Mouse (Mus musculus) gastrocnemius, adult 18-20 months (tissue): ENCODE results near the gene Tctn1. TPM values are rescaled to one million over a fixed set of nuclear protein-coding genes. Genes with fewer than 3 reads are reported as not detected.
A peak's percentile ranks its signal among the peaks of the same experiment; 100 is the strongest.

Experiments used
- DNase-seq: peaks from one replicate; pipeline ENCODE4 v3.0.0; 2021; ENCODE audit warnings: low spot score
- total RNA-seq, 2 experiments: library from RNA; stranded (reverse); gene quantifications; 2 replicates each; pipeline ENCODE4 v1.2.3; 2021

Tctn1 gene
- total RNA-seq, 2 experiments from 2014 or later, result 1.3 to 2.0 TPM

DNA sequence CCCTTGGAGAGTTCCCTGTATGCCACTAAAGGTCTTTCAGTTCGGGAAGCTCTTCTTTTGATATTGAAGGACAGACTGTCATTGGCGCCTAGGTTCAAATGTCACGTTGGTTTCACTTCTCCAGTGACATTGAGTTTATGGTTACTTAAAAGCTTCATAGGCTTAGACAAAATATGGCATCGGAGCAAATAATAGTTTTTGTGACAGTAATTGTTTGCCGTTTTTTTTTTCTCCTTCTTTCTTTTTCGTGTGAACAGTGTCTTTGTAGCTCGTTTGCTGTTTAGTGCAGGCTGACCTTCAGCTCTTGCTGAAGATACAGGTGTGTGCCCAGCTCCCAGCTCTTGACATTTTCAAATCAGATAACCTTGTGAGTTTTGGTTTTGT, 21.5 kb upstream of the Tctn1 start:
- DNase-seq, result peak; percentile 32

DNA sequence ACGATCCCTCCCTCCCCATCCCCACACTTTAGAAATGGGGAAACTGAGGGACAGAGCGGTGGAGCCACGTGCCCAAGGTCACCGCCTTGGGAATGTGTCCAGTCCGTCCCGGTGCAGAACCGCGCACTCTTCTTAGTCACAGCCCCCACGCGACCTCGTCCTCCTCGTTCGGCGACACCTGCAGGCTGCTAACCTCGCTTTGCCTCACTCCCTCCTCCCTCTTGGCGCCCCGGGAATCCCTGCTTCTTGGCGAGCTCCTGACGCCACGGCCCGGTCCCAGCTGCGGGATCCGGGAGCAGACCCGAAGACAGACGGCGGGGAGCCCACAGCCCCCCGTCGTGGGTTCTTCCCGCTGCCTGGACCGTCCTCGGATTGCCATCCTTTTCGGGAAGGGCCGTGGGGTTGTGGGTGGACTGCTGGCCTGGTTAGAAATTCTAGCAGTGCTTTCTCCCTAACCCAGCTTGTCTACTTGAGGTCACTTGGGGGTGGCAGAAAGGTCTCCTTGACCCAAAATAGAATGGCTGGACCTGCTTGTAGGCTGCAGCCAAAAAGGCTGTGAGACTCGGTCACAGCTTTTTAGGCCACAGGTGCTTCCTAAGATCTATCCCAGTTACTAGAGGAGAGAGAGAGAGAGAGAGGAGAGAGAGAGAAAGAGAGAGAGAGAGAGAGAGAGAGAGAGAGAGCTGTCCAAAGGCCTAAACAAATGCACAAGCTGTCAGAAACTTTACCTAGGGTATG, 20.9 kb upstream of the Tctn1 start:
- DNase-seq, result peak; percentile 69

DNA sequence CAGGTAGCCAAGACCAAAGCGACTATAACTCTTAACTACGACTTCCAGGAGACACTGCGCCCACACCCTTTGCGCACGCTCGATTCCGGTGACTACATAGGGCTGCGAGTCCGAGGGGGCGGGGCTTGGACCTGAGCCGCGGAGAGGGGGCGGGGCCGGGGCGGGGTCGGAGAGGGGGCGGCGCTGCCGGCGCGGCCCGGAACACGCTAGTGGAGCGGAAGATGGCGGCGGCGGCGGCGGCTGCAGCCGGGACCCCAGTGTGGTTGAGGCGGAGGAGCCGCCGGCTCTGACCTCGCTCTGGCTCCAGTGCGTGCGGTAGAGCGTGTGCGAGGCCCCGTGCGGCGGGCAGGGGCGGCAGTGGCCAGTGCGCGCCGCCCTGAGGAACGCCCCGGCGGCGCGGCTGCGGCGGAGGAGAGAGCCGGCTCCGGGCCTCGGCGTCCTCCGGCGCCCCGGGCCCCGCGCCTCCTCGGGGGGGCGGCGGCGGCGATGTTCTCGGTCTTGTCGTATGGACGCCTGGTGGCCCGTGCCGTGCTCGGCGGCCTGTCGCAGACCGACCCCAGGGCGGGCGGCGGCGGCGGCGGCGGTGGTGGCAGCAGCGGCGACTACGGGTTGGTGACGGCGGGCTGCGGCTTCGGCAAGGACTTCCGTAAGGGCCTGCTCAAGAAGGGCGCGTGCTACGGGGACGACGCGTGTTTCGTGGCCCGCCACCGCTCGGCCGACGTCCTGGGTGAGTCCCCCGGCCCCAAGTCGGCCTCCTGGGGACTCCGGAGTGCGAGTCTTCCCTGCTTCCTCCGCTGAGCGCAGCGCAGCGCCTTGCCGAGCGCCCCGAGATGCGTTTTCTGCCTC, 20.1 kb upstream of the Tctn1 start, which contains the start of gene Pptc7:
Gene Pptc7, plus strand, starts transcription at position 183 of the 846 bp plus-strand sequence.
- DNase-seq, result peak; percentile 88

DNA sequence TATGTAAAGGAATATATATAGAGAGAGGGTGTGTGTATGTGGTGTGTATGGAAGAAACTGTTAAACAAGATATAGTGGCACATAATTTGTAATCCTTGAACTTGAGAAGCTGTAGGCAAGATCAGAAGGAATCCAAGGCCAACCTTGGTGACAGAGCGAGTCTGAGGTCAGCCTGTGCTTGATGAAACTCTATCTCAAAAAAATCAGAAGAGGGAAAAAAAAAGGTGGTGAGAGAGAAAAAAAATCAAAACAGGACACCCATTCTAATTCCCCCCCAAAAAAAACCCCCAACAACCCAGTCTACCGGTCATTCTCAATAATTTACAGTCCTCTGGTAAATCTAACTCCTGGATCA, 19.5 kb upstream of the Tctn1 start:
- DNase-seq, result no peak

DNA sequence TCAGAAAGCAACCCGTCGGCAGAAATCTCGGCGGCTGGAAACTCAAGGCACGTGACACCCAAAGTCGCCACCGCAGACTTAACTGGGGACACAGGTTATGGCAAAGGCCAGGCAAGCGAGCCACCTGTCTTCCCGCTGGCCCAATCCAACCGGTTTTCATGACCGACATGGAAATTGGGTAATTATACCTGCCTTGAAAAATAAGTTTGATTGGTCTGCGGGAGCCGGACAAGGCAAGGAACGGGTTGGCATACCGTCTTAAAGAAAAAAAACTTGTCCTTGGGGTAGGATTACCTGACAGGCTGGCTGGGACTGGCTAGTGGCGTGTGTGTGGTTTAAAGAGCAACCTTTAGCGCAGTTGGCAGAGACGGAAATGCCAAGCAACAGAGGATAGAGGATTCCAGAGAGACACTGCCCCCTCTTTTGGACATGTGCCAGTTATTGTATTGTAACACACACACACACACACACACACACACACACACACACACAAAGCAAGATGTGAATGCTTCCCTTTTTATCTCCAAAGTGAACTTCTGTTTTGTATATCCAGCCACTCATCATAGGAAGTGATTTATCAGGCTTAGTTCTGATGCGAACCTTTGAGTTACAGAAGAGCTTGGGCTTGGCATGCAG, 16.7 kb upstream of the Tctn1 start:
- DNase-seq, result peak; percentile 76

DNA sequence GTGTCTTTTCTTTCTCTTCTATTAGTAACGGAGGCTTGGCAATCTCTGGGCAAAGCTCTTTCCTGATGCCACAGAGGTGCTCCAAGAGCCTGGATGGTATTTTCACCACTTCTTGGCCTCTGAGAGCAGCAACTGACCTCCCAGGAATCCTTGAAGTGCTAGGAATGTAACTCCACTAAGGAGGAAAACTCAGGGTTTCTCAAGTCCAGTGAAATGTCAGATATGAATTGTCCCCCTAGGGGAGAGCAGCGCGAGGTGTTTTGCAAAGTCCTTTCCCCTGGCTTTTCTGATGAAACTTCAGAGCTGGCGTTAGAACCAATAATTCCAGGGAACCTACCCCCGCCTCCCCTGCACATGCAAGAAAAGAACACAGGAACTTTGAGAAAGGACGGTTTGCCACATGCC, 16.2 kb upstream of the Tctn1 start:
- DNase-seq, result no peak

DNA sequence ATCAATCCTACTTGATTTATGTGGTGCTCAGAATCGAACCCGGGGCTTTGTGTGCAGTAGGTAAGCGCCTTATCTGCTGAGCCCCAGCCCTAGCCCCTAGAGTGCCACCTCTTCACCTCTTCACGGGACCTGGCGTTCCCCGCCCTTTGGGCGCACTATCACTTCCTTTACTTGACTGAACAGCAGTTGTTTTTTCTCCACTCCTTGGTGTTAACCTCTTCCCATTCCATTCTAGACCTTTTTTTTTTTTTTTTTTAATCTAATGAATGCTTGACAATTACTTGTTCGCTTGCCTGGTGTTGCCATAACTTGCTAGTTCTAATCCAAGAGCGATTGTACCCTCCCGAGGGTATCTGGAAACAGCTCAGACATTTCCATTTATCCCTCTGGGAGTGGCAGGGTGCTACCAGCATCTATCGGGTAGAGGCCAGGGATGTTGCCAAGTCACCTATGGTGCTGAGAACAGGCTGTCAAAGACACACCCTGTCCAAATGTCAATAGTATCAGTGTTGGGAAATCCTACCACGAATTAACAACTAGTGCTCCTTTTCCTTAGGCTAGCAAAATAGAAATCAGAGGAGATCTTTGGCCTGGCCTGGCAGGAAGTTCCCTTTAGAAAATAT, 15.7 kb upstream of the Tctn1 start:
- DNase-seq, result peak; percentile 56

DNA sequence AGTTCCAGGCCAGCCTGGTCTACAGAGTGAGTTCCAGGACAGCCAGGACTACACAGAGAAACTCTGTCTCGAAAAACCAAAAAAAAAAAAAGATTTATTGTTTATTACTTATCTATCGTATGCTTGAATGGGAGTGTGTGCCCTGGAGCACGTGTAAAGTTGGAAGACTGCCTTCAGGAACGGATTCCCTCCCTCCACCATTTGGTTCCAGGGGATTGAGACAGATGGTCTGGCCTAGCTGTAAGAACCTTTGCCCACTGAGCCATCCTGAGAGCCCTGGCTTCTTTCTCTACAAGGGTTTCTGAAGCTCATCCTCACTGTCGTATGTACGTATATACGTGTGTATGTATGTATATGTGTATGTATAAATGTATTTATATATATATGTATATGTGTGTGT, 14.7 kb upstream of the Tctn1 start:
- no peak for DNase-seq

DNA sequence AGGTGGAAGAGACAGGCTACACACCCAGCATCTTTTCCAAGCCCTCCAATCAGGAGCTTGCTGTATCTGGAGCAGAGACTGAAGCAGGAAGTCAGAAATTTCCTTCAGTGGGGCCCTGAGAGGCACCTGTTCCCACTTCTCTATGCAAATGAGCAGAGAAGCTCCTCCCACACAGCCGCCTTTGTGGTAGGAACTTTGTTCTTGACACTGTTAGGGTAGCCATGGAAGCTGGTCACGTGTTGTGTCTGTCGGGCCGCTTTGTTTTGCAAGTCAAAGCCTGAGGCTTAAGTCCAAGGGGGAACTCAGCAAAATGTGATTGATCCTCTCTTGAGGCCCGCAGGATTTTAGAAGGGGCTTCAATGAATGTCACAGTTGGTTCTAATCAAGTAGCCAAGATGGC, 10.5 kb upstream of the Tctn1 start:
- no peak for DNase-seq

DNA sequence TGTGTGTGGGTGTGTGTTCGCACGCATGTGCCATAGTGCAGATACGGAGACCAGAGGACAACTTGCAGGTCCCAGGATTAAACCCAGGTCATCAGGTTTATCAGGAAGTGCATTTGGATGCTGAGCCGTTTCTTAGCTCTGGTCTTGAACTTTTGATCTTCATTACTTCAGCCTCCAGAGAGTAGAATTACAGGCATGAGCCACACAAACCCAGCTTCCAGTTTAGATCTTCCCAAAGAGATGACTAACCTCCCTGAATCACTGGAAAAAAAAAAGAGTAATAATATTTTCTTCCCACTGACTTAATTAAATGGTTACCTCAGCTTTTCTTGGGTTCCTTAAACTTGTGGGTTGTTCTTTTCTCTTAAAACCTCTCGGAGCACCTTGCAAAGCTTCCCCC, 8.6 kb upstream of the Tctn1 start:
- DNase-seq, result no peak

DNA sequence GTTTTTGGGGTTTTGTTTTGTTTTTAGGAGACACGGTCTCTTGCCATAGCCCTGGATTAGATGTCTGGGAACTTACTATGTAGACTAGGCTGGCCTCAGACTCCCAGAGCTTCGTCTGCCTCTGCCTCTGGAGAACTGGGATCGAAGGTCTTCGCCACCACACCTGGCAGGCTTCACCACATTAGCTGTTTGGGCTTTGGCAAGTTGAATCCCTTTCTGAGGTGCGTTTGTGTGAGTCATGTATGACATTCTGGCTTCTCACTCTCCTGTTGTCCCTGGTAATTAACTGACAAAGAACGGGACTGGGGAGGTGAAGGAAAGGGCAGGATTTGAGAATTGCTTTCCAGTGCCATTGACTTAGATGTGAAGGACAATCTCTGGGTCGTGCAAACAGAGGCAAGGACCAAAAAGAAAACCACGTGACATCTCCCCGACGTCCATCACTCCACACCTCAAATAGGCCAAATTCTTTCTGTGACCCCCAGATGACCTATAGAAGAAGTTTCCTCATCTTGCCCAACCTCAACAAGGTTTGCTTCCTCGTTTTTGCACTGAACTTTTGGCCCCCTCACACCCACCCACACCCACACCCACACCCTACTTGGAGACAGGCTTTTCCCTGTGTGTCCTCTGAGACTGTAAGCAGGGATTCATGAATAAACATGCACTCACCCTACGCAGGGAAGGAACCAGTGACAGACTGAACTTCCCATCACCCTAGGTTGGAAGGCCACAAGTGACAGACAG, 4.8 kb upstream of the Tctn1 start:
- no peak for DNase-seq

DNA sequence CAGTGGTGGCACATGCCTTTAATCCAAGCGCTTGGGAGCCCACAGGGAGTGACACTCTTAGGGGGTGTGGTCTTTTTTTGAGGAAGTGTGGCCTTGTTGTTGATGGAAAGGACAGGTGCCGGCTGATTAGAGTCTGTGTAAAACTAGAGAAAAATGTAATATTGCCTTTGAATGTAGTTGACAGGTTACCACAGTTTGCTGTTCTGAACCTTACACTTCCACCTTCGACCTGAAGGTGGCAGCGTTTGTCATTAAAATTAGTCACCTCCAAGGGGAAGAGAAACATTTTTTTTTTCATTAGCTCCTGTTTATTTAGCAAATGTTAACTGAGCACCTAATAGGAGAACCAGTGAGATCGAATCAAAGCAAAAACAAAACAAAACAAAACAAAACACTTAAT, 3.6 kb upstream of the Tctn1 start:
- DNase-seq, result peak; percentile 82

DNA sequence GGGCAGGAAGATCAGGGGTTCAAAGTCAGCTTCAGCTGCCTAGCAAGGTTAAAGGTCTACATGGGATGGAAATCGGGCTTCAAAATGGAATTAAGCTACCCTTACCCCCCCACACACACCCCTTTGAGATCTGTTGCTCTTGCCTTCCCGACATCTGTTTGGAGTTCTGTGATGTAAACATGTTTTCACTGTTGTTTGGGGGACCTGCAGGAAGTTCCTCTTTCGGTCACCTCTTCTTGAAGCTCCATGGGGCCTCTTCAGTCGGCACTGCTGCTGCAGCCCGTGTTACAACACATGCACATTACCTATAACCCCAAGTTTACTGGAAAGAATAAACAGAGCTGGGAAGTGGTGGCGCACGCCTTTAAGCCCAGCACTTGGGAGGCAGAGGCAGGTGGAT, 2.9 kb upstream of the Tctn1 start:
- DNase-seq, result no peak

DNA sequence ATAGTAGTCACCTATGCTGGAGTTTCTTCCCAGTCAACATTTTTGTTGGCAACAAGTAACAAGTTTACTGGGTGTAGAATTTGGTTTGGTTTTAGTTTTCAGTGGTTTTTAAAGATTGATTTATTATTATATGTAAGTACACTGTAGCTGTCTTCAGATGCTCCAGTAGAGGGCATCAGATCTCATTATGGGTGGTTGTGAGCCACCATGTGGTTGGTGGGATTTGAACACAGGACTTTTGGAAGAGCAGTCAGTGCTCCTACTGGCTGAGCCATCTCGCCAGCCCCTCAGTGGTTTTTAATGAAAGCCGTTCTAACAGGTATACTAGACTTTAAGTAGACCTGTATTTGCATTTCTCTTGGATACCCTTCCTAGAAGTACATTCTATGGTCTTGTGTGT, 1.7 kb upstream of the Tctn1 start:
- no peak for DNase-seq

DNA sequence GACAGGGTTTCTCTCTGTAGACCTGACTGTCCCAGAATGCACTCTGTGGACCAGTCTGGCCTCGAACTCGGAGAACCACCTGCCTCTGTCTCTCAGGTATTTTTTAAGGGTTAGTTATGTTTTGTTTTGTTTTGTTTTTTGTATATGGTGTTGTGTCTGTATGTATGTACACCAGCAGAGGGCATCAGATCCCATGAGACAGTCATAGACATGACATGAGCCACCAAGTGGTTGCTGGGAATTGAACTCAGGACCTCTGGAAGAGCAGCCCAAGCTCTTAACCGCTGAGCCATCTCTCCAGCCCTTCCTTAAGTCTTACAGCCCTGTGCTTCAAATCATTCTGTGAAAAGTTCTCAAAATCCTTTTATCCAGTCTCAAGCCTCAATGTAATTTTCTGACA, 927 bp upstream of the Tctn1 start:
- DNase-seq, result no peak

DNA sequence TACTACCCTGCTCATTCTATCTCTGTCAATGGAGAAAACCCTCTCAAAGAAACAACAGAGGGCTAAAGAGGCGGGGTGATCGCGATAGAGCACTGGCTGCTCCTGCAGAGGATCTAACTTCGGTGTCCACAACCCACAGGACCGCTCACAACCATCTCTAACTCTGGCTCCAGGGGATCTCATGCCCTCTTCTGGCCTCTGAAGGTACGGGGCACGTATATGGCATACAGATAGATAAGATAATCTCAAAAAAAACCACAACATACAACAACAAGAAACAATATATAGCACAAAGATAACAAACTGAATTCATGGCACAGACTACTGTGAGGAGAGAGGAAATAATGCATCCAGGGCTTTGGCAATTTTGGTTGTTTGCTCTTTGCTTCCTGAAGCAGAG, 2.2 kb downstream of the Tctn1 start:
- no peak for DNase-seq

DNA sequence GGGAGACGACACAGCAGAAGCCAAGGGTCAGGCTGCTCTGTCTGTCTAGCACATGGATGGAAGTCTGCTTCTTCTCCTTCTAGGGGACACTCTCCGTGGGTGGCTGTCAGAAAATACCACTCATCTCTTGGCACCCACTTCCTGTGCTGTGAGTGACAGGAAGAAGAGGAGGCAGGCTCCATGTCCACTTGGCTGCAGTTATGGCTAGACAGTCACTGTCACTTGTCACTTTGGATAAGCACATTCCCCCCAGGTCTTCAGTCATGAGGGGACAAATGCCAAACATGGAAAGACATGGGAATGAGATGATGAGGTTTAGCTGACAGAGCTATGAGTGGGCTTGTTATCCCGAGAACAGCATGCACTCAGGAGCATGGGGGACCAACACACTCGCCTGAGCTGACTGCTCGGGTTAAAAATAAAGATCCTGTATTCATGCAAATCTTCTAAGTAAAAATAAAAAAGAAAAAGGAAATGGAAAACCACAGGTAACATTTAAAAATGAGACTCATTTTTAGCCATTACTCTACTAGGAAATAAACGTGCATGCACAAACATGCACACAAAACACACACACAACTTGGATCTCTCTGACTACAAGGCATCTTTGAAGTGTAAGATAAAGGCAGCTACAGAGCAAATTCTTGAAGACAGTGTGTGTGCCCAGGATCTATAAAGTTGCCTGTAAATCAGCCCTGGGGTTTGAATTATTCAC, 6.1 kb downstream of the Tctn1 start:
- no peak for DNase-seq

DNA sequence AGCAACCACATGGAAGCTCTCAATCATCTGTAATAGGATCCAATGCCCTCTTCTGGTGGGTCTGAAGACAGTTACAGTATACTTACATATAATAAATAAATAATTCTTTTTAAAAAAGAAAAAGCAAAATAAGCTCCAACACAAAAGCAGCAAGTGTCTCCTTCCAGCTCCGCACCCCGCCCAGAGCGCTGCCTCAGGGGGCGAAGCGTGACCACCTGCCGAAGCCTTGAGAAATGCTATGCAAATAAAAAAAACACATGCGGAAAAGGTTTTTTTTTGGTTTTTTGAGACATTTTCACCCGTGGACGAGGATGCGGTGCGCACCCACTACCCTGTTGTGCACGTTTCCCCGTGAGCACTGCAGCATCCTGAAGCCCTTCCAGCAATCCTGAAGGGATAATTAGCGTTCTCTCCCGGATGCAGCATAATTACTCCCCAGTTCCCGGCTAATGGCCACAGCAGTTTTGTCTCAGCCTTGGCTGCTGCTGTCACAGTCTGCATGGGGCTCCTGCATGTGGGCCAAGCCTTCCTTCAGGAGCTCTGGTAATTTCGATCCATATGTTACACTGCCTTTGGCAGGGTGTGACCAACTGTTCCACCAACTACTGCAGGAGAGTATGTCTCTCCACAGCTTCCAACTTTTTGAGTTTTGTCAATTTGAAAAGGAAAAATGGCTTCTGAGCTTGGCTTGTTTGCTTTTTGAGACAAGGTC, 12.2 kb downstream of the Tctn1 start:
- no peak for DNase-seq

DNA sequence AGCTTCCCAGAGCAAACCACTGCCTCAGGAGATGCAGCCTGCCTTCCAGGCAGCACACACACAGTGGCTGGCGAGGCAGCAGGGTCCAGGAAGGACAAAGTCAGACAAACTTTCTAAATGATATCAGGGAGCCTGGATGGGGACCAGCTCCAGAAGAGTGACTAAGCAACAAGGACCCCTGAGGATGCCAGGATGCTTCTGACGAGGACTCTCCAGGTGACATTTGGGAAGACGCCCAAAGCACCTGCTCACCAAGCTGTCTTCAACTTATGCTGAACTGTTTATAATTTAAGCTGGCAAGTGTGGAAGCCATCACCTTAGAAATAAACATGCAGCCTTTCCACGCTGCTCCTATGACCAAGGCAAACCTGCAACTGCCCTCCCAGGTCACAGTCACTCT, 15.0 kb downstream of the Tctn1 start:
- DNase-seq, result no peak

DNA sequence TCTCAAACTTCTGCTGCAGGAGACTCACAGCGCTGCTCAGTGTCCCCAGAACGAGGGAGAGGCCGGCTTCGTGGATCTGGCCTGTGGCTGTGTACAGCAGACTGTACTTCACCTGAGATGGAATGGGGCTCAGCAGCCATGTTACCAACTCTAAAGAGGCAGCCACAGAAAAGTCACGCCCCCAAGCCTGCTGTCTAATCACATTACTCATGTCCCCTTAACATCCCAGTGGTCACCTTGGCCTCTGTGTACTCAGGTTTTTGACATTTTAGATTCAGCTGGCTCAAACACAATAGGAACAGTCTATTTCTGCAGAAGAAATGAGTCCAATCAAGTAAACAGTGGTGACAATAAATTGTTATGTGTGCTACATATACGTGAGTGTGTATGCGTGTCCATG, 16.3 kb downstream of the Tctn1 start:
- no peak for DNase-seq
